Mouse (Mus musculus) heart, postnatal 4 days (tissue): Measurements from ENCODE around the gene Rcvrn. TPM values are rescaled to one million over a fixed set of nuclear protein-coding genes. Genes with fewer than 3 reads are reported as not detected.

Source experiments
- DNase-seq: peaks from one replicate; pipeline ENCODE4 v3.0.0; 2021
- total RNA-seq, 2 experiments: library from RNA; stranded (reverse); gene quantifications; 2 replicates each; pipeline ENCODE4 v1.2.3; 2021

Gene Rcvrn
- under 1 TPM in 1 of 2 experiments, not detected in 1; 0.26 TPM for total RNA-seq

GRCm38 (mm10) chr11:67694703-67695376 is at the start of gene Rcvrn:
TSS of gene Rcvrn (plus strand) at chr11:67695326.
- no peak for DNase-seq

- peak; percentile 89 for DNase-seq
Observed at GRCm38 (mm10) chr11:67647745-67648144, 47.4 kb upstream of the Rcvrn start.

GRCm38 (mm10) chr11:67648651-67649407 is 46.3 kb upstream of the Rcvrn start:
- DNase-seq, result peak; percentile 31

GRCm38 (mm10) chr11:67649971-67650707 is 45.0 kb upstream of the Rcvrn start:
- DNase-seq, result no peak

- no peak for DNase-seq
Observed at GRCm38 (mm10) chr11:67651731-67652130, 43.4 kb upstream of the Rcvrn start.

- peak; percentile 56 for DNase-seq
Observed at GRCm38 (mm10) chr11:67652194-67652892, 42.8 kb upstream of the Rcvrn start.

- no peak for DNase-seq
Observed at GRCm38 (mm10) chr11:67652893-67653255, 42.3 kb upstream of the Rcvrn start.

GRCm38 (mm10) chr11:67653521-67654090 is 41.5 kb upstream of the Rcvrn start:
- no peak for DNase-seq

- DNase-seq, result no peak
Observed at GRCm38 (mm10) chr11:67654514-67654913, 40.6 kb upstream of the Rcvrn start.

- DNase-seq, result peak; percentile 38
Observed at GRCm38 (mm10) chr11:67655236-67655959, 39.7 kb upstream of the Rcvrn start.

- no peak for DNase-seq
Observed at GRCm38 (mm10) chr11:67656366-67656765, 38.8 kb upstream of the Rcvrn start.

- no peak for DNase-seq
Observed at GRCm38 (mm10) chr11:67656811-67657210, 38.3 kb upstream of the Rcvrn start.

- DNase-seq, result peak; percentile 66
Observed at GRCm38 (mm10) chr11:67657685-67658382, 37.3 kb upstream of the Rcvrn start.

- no peak for DNase-seq
Observed at GRCm38 (mm10) chr11:67661465-67661864, 33.7 kb upstream of the Rcvrn start.

GRCm38 (mm10) chr11:67663437-67663836 is 31.7 kb upstream of the Rcvrn start:
- DNase-seq, result no peak

GRCm38 (mm10) chr11:67664261-67664660 is 30.9 kb upstream of the Rcvrn start:
- no peak for DNase-seq

- DNase-seq, result no peak
Observed at GRCm38 (mm10) chr11:67664918-67665317, 30.2 kb upstream of the Rcvrn start.

GRCm38 (mm10) chr11:67666129-67666528 is 29.0 kb upstream of the Rcvrn start:
- no peak for DNase-seq

GRCm38 (mm10) chr11:67667531-67668332 is 27.4 kb upstream of the Rcvrn start:
- DNase-seq, result peak; percentile 89

- DNase-seq, result no peak
Observed at GRCm38 (mm10) chr11:67668460-67669007, 26.6 kb upstream of the Rcvrn start.
